Mouse (Mus musculus): ENCODE measurements around the gene Lrrc20. TPM values are rescaled to one million over a fixed set of nuclear protein-coding genes. Genes with fewer than 3 reads are reported as not detected.
A peak's percentile ranks its signal among the peaks of the same experiment; 100 is the strongest.

The Lrrc20 gene
- polyA plus RNA-seq, 1 experiment from 2014 or later = 5.1 TPM

DNA sequence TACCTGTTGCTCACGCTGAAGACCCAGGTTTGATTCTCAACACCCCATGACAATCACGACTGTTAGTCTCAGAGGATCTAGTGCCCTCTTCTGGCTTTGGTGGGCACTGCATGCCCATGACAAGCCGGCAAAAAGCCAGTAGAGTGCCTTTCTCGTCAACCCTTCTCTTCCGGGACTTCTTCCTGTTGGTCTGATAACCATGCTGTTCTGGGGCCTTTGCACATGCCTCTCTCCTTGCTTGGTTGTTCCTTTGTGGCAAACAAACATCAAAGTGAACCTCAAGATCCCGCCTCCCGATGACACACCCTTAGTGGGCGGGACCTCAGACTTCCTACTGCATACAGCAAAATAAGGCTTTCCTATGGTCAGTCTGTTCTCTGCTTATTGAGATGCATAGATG, 9.4 kb upstream of the Lrrc20 start:
- Histone ChIP-seq H3K9ac (ENCODE audit: low read depth, low read length) (no peak overlapping the region), H3K4me3 (ENCODE audit: low read depth, low read length) (no peak overlapping the region), H3K36me3 (ENCODE audit: control insufficient read depth, insufficient read depth) (no peaks in the 10 kb centered on the region), H3K9me3 (replicated peaks; ENCODE audit: control insufficient read depth, low read length) (no peaks in the 10 kb centered on the region), H3K27me3 (ENCODE audit: control insufficient read depth, insufficient read depth, low read depth, low read length) (no peaks in the 10 kb centered on the region), H3K4me2 (ENCODE audit: low read depth, low read length) (peak overlapping the region; percentile 8; the same call in 1 of the 2 replicates), H3K4me1 (ENCODE audit: control insufficient read depth, low read depth, low read length) (peaks cover 20% of the 10 kb centered on the region), H3K27ac (ENCODE audit: low read length) (no peak overlapping the region)
- WGBS (ENCODE audit: insufficient replicate concordance) = 47% methylated on average over 8 of the region's 8 CpGs
- 0 out of 2 replicates have a peak, but pooled peaks have one; percentile 14 for ATAC-seq (ENCODE audit: low read depth)

DNA sequence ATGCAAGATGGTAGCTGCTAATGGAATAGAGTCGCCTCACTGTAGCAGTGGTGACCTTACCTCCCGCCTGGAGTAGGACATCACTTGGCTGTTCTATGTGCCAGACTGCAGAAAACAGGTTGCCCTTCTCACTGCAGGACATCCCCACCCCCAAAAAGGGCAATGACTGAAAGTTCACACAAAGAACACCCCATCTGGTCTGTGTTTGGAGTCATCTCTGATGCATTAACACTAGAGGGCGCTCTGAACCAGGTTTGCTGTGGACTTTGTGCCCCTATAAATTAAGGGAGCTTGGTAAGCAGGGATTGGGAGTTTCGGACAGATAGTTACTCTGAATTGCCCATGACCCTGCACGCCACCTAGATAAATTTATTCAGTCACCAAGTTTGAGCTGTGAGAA, 8.7 kb upstream of the Lrrc20 start:
- H3K36me3 ChIP-seq (ENCODE audit: control insufficient read depth, insufficient read depth) = no peaks in the 10 kb centered on the region

DNA sequence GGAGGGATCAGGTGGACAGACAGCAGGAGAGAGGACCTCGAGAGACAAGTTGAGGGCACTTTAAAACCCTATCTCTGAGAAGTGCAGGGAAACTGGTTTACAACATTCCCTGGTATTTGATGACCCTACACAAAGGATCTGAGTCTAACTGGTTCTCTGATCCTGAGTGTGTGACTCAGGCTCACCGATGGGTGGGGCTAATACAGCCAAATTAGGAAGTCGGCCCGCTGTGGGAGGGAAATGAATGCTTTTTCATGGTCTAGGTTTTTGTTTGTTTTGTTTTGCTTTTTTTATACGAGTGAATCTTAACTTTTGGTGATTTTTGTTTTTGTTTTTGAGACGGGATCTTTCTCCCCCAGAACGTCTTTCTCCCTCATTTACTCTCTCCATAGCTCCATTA, 6.7 kb upstream of the Lrrc20 start:
- H3K9me3 ChIP-seq (replicated peaks; ENCODE audit: control insufficient read depth, low read length) = no peaks in the 10 kb centered on the region
- H3K27me3 ChIP-seq (ENCODE audit: control insufficient read depth, insufficient read depth, low read depth, low read length) = no peaks in the 10 kb centered on the region
- peaks cover 20% of the 10 kb centered on the region for H3K4me1 ChIP-seq (ENCODE audit: control insufficient read depth, low read depth, low read length)
- no peak overlapping the region for H3K4me2 ChIP-seq (ENCODE audit: low read depth, low read length)
- WGBS (ENCODE audit: insufficient replicate concordance) = 52% methylated on average over 7 of the region's 7 CpGs
- ATAC-seq (ENCODE audit: low read depth) = no peak
- H3K4me3 ChIP-seq (ENCODE audit: low read depth, low read length) = no peak overlapping the region
- no peak overlapping the region for H3K9ac ChIP-seq (ENCODE audit: low read depth, low read length)
- no peak overlapping the region for H3K27ac ChIP-seq (ENCODE audit: low read length)
- H3K36me3 ChIP-seq (ENCODE audit: control insufficient read depth, insufficient read depth) = no peaks in the 10 kb centered on the region

More for the DNA sequence above, 8.7 kb upstream of the Lrrc20 start:
- 23% methylated on average over 5 of the region's 5 CpGs for WGBS (ENCODE audit: insufficient replicate concordance)
- peak; percentile 32; the same call in 1 of the 2 replicates for ATAC-seq (ENCODE audit: low read depth)
- no peak overlapping the region for H3K27ac ChIP-seq (ENCODE audit: low read length)
- peaks cover 20% of the 10 kb centered on the region for H3K4me1 ChIP-seq (ENCODE audit: control insufficient read depth, low read depth, low read length)
- H3K4me3 ChIP-seq (ENCODE audit: low read depth, low read length) = no peak overlapping the region
- no peak overlapping the region for H3K9ac ChIP-seq (ENCODE audit: low read depth, low read length)
- no peaks in the 10 kb centered on the region for H3K9me3 ChIP-seq (replicated peaks; ENCODE audit: control insufficient read depth, low read length)
- no peaks in the 10 kb centered on the region for H3K27me3 ChIP-seq (ENCODE audit: control insufficient read depth, insufficient read depth, low read depth, low read length)
- H3K4me2 ChIP-seq (ENCODE audit: low read depth, low read length) = no peak overlapping the region

DNA sequence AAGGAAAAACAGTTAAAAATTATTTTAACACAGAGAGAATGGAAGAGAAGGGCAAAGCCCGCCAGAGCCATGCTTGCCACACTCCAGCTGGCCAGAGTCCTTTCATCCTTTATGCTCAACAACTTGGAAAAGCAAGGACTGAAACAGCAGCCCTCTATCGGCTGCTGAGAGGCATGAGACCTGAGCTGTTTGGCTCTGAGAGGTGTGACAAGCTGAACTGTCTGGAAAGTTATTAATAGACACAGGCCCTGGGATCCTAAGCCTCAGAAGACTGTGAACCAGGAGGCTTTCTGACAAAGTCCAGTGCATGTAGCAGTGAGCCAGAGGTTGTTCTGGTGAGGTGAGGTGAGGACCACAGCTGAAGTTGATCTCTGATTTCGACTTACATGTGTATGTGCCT, 2.0 kb upstream of the Lrrc20 start:
- H3K9me3 ChIP-seq (replicated peaks; ENCODE audit: control insufficient read depth, low read length) = no peaks in the 10 kb centered on the region
- H3K4me3 ChIP-seq (ENCODE audit: low read depth, low read length) = no peak overlapping the region
- peaks cover 18% of the 10 kb centered on the region for H3K4me1 ChIP-seq (ENCODE audit: control insufficient read depth, low read depth, low read length)
- no peak overlapping the region for H3K9ac ChIP-seq (ENCODE audit: low read depth, low read length)
- WGBS (ENCODE audit: insufficient replicate concordance) = 63% methylated on average over 3 of the region's 3 CpGs
- H3K36me3 ChIP-seq (ENCODE audit: control insufficient read depth, insufficient read depth) = no peaks in the 10 kb centered on the region
- no peak overlapping the region for H3K4me2 ChIP-seq (ENCODE audit: low read depth, low read length)
- no peak overlapping the region for H3K27ac ChIP-seq (ENCODE audit: low read length)
- ATAC-seq (ENCODE audit: low read depth) = no peak
- no peaks in the 10 kb centered on the region for H3K27me3 ChIP-seq (ENCODE audit: control insufficient read depth, insufficient read depth, low read depth, low read length)

DNA sequence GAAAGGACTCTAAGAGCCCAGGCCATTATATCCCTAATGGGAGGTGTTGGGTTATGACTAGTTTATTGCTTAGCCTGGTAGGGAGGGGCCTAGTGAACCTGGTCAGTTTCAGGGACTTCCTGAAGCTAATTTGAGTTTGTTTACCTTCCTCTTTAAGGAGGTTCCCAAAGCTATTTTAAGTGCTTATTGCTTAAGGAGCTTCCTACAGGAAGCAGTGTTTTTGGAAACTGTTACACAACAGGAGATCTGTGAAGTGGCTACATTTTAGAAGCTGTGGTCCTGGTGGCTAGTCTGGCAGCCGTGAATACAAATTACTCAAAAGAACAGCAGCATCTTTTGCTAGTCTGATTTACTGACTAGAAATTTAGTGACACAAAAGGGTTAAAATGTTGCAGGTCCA, 1.3 kb upstream of the Lrrc20 start:
- H3K27me3 ChIP-seq (ENCODE audit: control insufficient read depth, insufficient read depth, low read depth, low read length) = no peaks in the 10 kb centered on the region
- H3K36me3 ChIP-seq (ENCODE audit: control insufficient read depth, insufficient read depth) = no peaks in the 10 kb centered on the region
- no peak overlapping the region for H3K4me2 ChIP-seq (ENCODE audit: low read depth, low read length)
- H3K9me3 ChIP-seq (replicated peaks; ENCODE audit: control insufficient read depth, low read length) = no peaks in the 10 kb centered on the region
- H3K4me3 ChIP-seq (ENCODE audit: low read depth, low read length) = no peak overlapping the region
- H3K27ac ChIP-seq (ENCODE audit: low read length) = no peak overlapping the region
- peaks cover 18% of the 10 kb centered on the region for H3K4me1 ChIP-seq (ENCODE audit: control insufficient read depth, low read depth, low read length)
- WGBS (ENCODE audit: insufficient replicate concordance) = 23% methylated on average over 1 of the region's 1 CpGs
- no peak overlapping the region for H3K9ac ChIP-seq (ENCODE audit: low read depth, low read length)
- ATAC-seq (ENCODE audit: low read depth) = no peak

DNA sequence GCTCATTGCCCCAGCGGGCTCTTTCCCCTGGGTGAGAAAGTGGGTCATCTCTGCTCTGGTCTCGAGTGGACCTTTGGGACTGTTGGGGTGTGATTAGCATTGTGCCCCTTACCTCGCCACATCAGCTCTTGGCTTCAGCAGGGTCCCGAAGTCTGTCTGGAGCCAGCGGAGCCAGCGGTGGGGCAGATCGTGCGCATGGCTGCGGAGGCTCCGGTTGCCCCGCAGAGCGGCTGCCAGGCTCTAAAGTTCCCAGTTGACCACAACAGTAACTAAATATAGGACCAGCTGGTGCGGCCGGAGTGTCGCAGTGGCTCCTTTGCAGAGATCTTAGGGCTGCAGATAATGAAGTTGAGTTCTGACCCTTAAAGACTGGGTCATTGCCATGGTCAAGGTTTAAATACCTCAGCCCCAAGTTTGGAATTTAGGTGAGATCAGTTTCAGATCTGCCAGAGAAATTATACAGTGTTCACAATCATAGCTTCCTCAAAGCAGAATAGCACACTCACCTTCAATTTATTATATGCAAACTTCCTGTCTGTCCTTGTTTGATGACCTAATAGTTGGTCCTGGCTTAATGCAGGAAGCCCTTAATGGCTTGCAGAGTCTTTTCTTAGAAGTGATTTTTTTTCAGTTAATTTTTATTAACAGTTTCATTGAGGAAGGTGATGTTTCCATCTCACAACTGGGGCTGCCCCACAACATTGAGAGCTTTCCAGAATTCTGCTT, 1.0 kb downstream of the Lrrc20 start:
- H3K9me3 ChIP-seq (replicated peaks; ENCODE audit: control insufficient read depth, low read length) = no peaks in the 10 kb centered on the region
- peak overlapping the region; percentile 82 for H3K4me3 ChIP-seq (ENCODE audit: low read depth, low read length)
- peak overlapping the region; percentile 92 for H3K27ac ChIP-seq (ENCODE audit: low read length)
- peak overlapping the region; percentile 97 for H3K4me2 ChIP-seq (ENCODE audit: low read depth, low read length)
- no peaks in the 10 kb centered on the region for H3K27me3 ChIP-seq (ENCODE audit: control insufficient read depth, insufficient read depth, low read depth, low read length)
- no peaks in the 10 kb centered on the region for H3K36me3 ChIP-seq (ENCODE audit: control insufficient read depth, insufficient read depth)
- 6% methylated on average over 15 of the region's 15 CpGs for WGBS (ENCODE audit: insufficient replicate concordance)
- peak overlapping the region; percentile 78 for H3K9ac ChIP-seq (ENCODE audit: low read depth, low read length)
- H3K4me1 ChIP-seq (ENCODE audit: control insufficient read depth, low read depth, low read length) = peaks cover 18% of the 10 kb centered on the region
- ATAC-seq (ENCODE audit: low read depth) = no peak

DNA sequence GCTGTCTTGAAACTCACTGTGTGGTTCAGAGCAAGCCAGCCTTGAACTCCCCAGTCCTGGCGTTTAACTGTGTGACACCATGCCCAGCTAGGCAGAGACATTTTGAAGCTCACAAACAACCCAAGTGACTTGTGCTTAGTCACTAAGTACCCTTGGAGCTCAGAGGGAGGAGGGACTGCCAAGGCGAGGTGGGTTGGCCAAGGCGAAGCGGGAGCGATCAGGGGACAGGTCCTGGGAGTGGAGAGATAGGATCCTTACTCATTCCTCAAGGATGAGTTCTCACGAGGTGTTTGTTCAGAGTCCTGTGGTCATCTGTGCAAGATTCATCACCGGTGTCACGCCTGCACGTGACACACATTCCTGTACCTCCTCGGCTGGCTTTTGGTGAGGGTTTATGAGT, 3.9 kb downstream of the Lrrc20 start:
- H3K4me2 ChIP-seq (ENCODE audit: low read depth, low read length) = no peak overlapping the region
- no peaks in the 10 kb centered on the region for H3K36me3 ChIP-seq (ENCODE audit: control insufficient read depth, insufficient read depth)
- 91% methylated on average over 10 of the region's 10 CpGs for WGBS (ENCODE audit: insufficient replicate concordance)
- ATAC-seq (ENCODE audit: low read depth) = no peak
- H3K27me3 ChIP-seq (ENCODE audit: control insufficient read depth, insufficient read depth, low read depth, low read length) = no peaks in the 10 kb centered on the region
- peaks cover 18% of the 10 kb centered on the region for H3K4me1 ChIP-seq (ENCODE audit: control insufficient read depth, low read depth, low read length)
- H3K27ac ChIP-seq (ENCODE audit: low read length) = no peak overlapping the region
- no peaks in the 10 kb centered on the region for H3K9me3 ChIP-seq (replicated peaks; ENCODE audit: control insufficient read depth, low read length)
- H3K9ac ChIP-seq (ENCODE audit: low read depth, low read length) = no peak overlapping the region
- no peak overlapping the region for H3K4me3 ChIP-seq (ENCODE audit: low read depth, low read length)

DNA sequence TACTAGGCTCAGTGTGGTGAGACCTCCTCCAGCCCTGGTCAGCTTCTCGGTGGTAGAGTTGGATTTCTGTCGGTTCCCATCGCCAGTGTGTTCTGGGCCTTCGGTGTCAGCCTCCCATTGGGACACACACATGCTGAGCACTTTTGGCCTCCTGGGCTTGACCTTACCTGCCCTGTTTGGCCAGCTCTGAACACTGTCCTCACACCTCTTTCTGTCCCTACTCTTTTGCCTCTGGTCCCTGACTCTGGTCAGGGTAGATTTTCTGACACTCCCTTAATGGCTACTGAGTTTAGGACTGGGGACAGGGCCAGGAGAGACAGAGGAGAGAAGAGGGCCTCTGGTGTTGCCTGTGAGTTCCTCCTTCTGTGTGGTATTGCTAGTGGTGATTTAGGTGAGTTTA, 4.3 kb downstream of the Lrrc20 start:
- WGBS (ENCODE audit: insufficient replicate concordance) = 65% methylated on average over 4 of the region's 4 CpGs
- no peak overlapping the region for H3K27ac ChIP-seq (ENCODE audit: low read length)
- H3K9me3 ChIP-seq (replicated peaks; ENCODE audit: control insufficient read depth, low read length) = no peaks in the 10 kb centered on the region
- no peaks in the 10 kb centered on the region for H3K27me3 ChIP-seq (ENCODE audit: control insufficient read depth, insufficient read depth, low read depth, low read length)
- H3K4me1 ChIP-seq (ENCODE audit: control insufficient read depth, low read depth, low read length) = peaks cover 14% of the 10 kb centered on the region
- H3K4me3 ChIP-seq (ENCODE audit: low read depth, low read length) = no peak overlapping the region
- H3K4me2 ChIP-seq (ENCODE audit: low read depth, low read length) = no peak overlapping the region
- no peak for ATAC-seq (ENCODE audit: low read depth)
- no peaks in the 10 kb centered on the region for H3K36me3 ChIP-seq (ENCODE audit: control insufficient read depth, insufficient read depth)
- H3K9ac ChIP-seq (ENCODE audit: low read depth, low read length) = no peak overlapping the region

DNA sequence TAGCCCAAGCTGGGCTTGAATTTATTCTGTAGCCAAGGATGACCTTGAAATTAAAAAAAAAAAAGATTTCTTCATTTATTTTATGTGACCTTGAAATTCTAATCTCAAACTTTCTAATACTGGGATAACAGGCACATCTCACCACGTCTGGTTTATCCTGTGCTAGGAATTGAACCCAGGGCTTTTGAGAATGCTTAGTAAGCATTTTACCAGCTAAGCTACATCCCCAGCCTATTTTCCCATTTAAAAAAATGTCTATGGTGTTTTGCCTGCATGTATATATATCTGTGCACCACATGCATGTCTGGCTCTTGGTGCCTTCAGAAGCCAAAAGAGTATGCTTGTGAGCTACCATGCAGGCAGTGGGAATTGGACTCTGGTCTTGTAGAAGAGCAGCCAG, 4.9 kb downstream of the Lrrc20 start:
- 35% methylated on average over 1 of the region's 1 CpGs for WGBS (ENCODE audit: insufficient replicate concordance)

More for the DNA sequence above, 4.9 kb downstream of the Lrrc20 start:
- no peak for ATAC-seq (ENCODE audit: low read depth)
- Histone ChIP-seq H3K36me3 (ENCODE audit: control insufficient read depth, insufficient read depth) (no peaks in the 10 kb centered on the region), H3K9me3 (replicated peaks; ENCODE audit: control insufficient read depth, low read length) (no peaks in the 10 kb centered on the region), H3K9ac (ENCODE audit: low read depth, low read length) (no peak overlapping the region), H3K4me1 (ENCODE audit: control insufficient read depth, low read depth, low read length) (peaks cover 10% of the 10 kb centered on the region), H3K27ac (ENCODE audit: low read length) (no peak overlapping the region), H3K4me2 (ENCODE audit: low read depth, low read length) (no peak overlapping the region), H3K27me3 (ENCODE audit: control insufficient read depth, insufficient read depth, low read depth, low read length) (no peaks in the 10 kb centered on the region), H3K4me3 (ENCODE audit: low read depth, low read length) (no peak overlapping the region)
